12 mouse cellular contexts compared by ENCODE assay signal in the genomic region with DNA sequence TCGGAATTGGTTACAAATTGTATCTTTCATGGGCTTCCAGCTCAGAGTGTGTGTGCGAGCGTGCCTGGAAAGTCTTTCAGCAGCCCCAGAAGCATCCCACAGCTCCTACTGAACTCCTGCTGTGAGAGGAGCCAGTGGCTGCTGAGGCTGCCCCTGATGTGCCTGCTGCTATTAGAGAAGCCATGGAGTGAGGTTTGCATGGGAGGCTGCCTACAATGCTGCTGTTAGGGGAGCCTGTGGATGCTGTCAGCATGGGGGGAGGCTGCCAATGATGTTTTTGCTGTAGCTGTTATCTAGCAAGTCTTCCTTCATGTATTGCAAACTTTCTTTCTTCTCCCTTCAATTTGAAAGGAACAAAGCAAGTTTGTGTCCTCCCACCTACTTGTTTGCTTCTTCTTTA.
"Had no signal": no experiment of that assay in that cellular context is flagged by ENCODE, and none has a peak within 500 bp of the region (broad histone marks: within the 10 kb centered on the region; RNA-seq: fewer than 3 reads in every experiment).

No protein-coding gene starts in this region.

- H3K9me3 ChIP-seq: kidney, embryonic 15.5 days; limb, embryonic 12.5 days; liver, embryonic 13.5 days; midbrain, embryonic 15.5 days; neural tube, embryonic 13.5 days had no signal

- H3K27ac ChIP-seq: kidney, embryonic 15.5 days; left cerebral cortex, adult 2 months; limb, embryonic 12.5 days; liver, embryonic 13.5 days; midbrain, embryonic 15.5 days; neural tube, embryonic 13.5 days; stomach, postnatal 0 days had no signal

- ATAC-seq: midbrain, embryonic 15.5 days had no signal

- H3K9ac ChIP-seq: kidney, embryonic 15.5 days; limb, embryonic 12.5 days; liver, embryonic 13.5 days; midbrain, embryonic 15.5 days; neural tube, embryonic 13.5 days had no signal

- H3K4me3 ChIP-seq: kidney, embryonic 15.5 days; left cerebral cortex, adult 2 months; limb, embryonic 12.5 days; liver, embryonic 13.5 days; midbrain, embryonic 15.5 days; neural tube, embryonic 13.5 days had no signal

- H3K4me1 ChIP-seq: kidney, embryonic 15.5 days; limb, embryonic 12.5 days; liver, embryonic 13.5 days; midbrain, embryonic 15.5 days had no signal

- DNase-seq: kidney, adult 2 months; kidney, postnatal 14 days; liver; liver, embryonic 13.5 days; lung, adult 18-20 months; thymus, postnatal 4 days had no signal

- H3K36me3 ChIP-seq: kidney, embryonic 15.5 days; limb, embryonic 12.5 days; liver, embryonic 13.5 days; midbrain, embryonic 15.5 days; neural tube, embryonic 13.5 days had no signal

- H3K4me2 ChIP-seq: kidney, embryonic 15.5 days; limb, embryonic 12.5 days; liver, embryonic 13.5 days; midbrain, embryonic 15.5 days; neural tube, embryonic 13.5 days had no signal

- H3K27me3 ChIP-seq: kidney, embryonic 15.5 days; limb, embryonic 12.5 days; liver, embryonic 13.5 days; midbrain, embryonic 15.5 days; neural tube, embryonic 13.5 days had no signal
